ENCODE assay signal across 13 mouse cellular contexts in genomic region chrX:157951698-157952097, GRCm38 (mm10).
A peak's percentile ranks its signal among the peaks of the same experiment; 100 is the strongest.
DNase-seq lines count a peak whose midpoint lies in the region; ATAC-seq and TF ChIP-seq lines count a peak whose summit lies in the region.
"Had no signal": no experiment of that assay in that cellular context is flagged by ENCODE, and none has a peak within 500 bp of the region (broad histone marks: within the 10 kb centered on the region; RNA-seq: fewer than 3 reads in every experiment).

No protein-coding gene starts in this region.

- peak; percentile 49 for DNase-seq in hindbrain, embryonic 14.5 days (ENCODE audit: low spot score)
- no peak for DNase-seq in hindbrain, embryonic 10.5 days (ENCODE audit: low spot score)
- DNase-seq in 3T3-L1 (ENCODE audit: low read depth, low spot score) (peak; percentile 32), ES-E14 (ENCODE audit: low read depth, low spot score) (peak; percentile 6)
- peak; percentile 10 for DNase-seq in embryo, embryonic 9.5 days (ENCODE audit: extremely low spot score)
- DNase-seq in thymus, postnatal 36 days = no peak
- DNase-seq in left cerebral cortex, postnatal 4 days = no peak
- DNase-seq in right cerebral cortex, postnatal 14 days = no peak
- DNase-seq: cerebellum, postnatal 25 days; gastrocnemius, postnatal 25 days; right cerebral cortex, postnatal 4 days had no signal

- no peaks in the 10 kb centered on the region for H3K27me3 ChIP-seq in hindbrain, embryonic 14.5 days (ENCODE audit: control insufficient read depth, insufficient read depth, low read length)
- no peaks in the 10 kb centered on the region for H3K27me3 ChIP-seq in hindbrain, embryonic 10.5 days (ENCODE audit: insufficient read depth, poor library complexity, severe bottlenecking)
- H3K27me3 ChIP-seq: midbrain, embryonic 13.5 days had no signal

- intact Hi-C loops in left cerebral cortex, postnatal 4 days (cut with DNase I) = no loop called here

- H3K27ac ChIP-seq in hindbrain, embryonic 14.5 days = no peak overlapping the region
- no peak overlapping the region for H3K27ac ChIP-seq in hindbrain, embryonic 10.5 days
- no peak overlapping the region for H3K27ac ChIP-seq in ES-E14 (ENCODE audit: insufficient read depth, low read depth, low read length, poor library complexity, severe bottlenecking)
- H3K27ac ChIP-seq: midbrain, embryonic 13.5 days had no signal

- ATAC-seq in hindbrain, embryonic 14.5 days (ENCODE audit: low FRiP score) = no peak
- ATAC-seq: inflammation-experienced regulatory T-cells, adult 6 months; midbrain, embryonic 13.5 days had no signal

- H3K36me3 ChIP-seq in hindbrain, embryonic 14.5 days (replicated peaks; ENCODE audit: control insufficient read depth, insufficient read depth) = no peaks in the 10 kb centered on the region
- no peaks in the 10 kb centered on the region for H3K36me3 ChIP-seq in hindbrain, embryonic 10.5 days
- no peaks in the 10 kb centered on the region for H3K36me3 ChIP-seq in ES-E14 (ENCODE audit: control insufficient read depth, insufficient read depth, low read length, poor library complexity, severe bottlenecking)
- H3K36me3 ChIP-seq: midbrain, embryonic 13.5 days had no signal

- H3K4me3 ChIP-seq in hindbrain, embryonic 14.5 days (replicated peaks; ENCODE audit: low read length) = no peak overlapping the region
- H3K4me3 ChIP-seq in hindbrain, embryonic 10.5 days = no peak overlapping the region
- no peak overlapping the region for H3K4me3 ChIP-seq in ES-E14 (ENCODE audit: insufficient read depth in 1 of 2, low read depth in 1 of 2, low read length in 2 of 2, poor library complexity in 1 of 2, severe bottlenecking in 1 of 2)
- H3K4me3 ChIP-seq: midbrain, embryonic 13.5 days had no signal

- no peak overlapping the region for H3K9ac ChIP-seq in hindbrain, embryonic 14.5 days
- H3K9ac ChIP-seq in ES-E14 (ENCODE audit: insufficient read depth, low read depth, low read length, poor library complexity, severe bottlenecking) = no peak overlapping the region
- H3K9ac ChIP-seq: midbrain, embryonic 13.5 days had no signal

- no peak overlapping the region for H3K4me2 ChIP-seq in hindbrain, embryonic 14.5 days (replicated peaks)
- H3K4me2 ChIP-seq: midbrain, embryonic 13.5 days had no signal

- in situ Hi-C loops in ES-E14 (cut with MboI; ENCODE audit: low sequenced_read_pairs in 2 of 2, unreplicated experiment in 2 of 2) = no loop called here

- no peaks in the 10 kb centered on the region for H3K9me3 ChIP-seq in hindbrain, embryonic 14.5 days (ENCODE audit: control insufficient read depth, low read length)
- no peaks in the 10 kb centered on the region for H3K9me3 ChIP-seq in hindbrain, embryonic 10.5 days
- H3K9me3 ChIP-seq in ES-E14 (ENCODE audit: control insufficient read depth, insufficient read depth, low read depth, low read length) = no peaks in the 10 kb centered on the region
- H3K9me3 ChIP-seq: midbrain, embryonic 13.5 days had no signal

- H3K4me1 ChIP-seq in hindbrain, embryonic 14.5 days (replicated peaks; ENCODE audit: control insufficient read depth, insufficient read depth, low read length) = no peaks in the 10 kb centered on the region
- H3K4me1 ChIP-seq in hindbrain, embryonic 10.5 days (replicated peaks) = no peaks in the 10 kb centered on the region
- H3K4me1 ChIP-seq in ES-E14 (ENCODE audit: control insufficient read depth in 2 of 2, insufficient read depth in 2 of 2, low read length in 2 of 2, poor library complexity in 1 of 2) = no peaks in the 10 kb centered on the region
- H3K4me1 ChIP-seq: midbrain, embryonic 13.5 days had no signal

TF ChIP-seq in ES-E14, 5 proteins besides CTCF, POLR2A, EP300 and RAD21:
- TF ChIP-seq ZC3H11A (IDR thresholded peaks at IDR 0.05; ENCODE audit: borderline replicate concordance, low read depth, low read length) = 0 out of 2 replicates have a peak, but pooled peaks have one; percentile 13
- TF ChIP-seq ZNF384 (IDR thresholded peaks at IDR 0.05; ENCODE audit: low read depth, low read length) = no peak

Comparison
In these comparisons a context has a peak if more than half of its experiments do, and no peak if none do; other contexts are left out.
1. DNase-seq: peak in hindbrain, embryonic 14.5 days (single experiment), 3T3-L1 (single experiment), ES-E14 (single experiment) and embryo, embryonic 9.5 days (single experiment); none in hindbrain, embryonic 10.5 days (single experiment), thymus, postnatal 36 days (0 of 2), left cerebral cortex, postnatal 4 days (single experiment) and right cerebral cortex, postnatal 14 days (single experiment).